Mouse (Mus musculus) forebrain, embryonic 16.5 days (tissue): ENCODE data around the gene Actg1. TPM values are rescaled to one million over a fixed set of nuclear protein-coding genes. Genes with fewer than 3 reads are reported as not detected.

ENCODE experiments used
- ATAC-seq: fragments of 200-750 bp; cut with Nextera tagmentation; 2 replicates; pipeline ENCODE4 v1.8.0; 2017; ENCODE audit warnings: mild to moderate bottlenecking, moderate library complexity
- H3K27ac ChIP-seq: fragments of 300-500 bp; sonication (generic); 2 replicates; pipeline ENCODE4 v1.5.1; 2014; ENCODE audit warnings: low read length, control low read depth
- H3K27me3 ChIP-seq: fragments of 300-500 bp; sonication (generic); replicated peaks from 2 replicates; pipeline ENCODE4 v1.6.1; 2014; ENCODE audit warnings: low read length; ENCODE audit not compliant: control insufficient read depth, insufficient read depth
- H3K36me3 ChIP-seq: fragments of 300-500 bp; sonication (generic); 2 replicates; pipeline ENCODE4 v1.6.1; 2014; ENCODE audit not compliant: control insufficient read depth, insufficient read depth
- H3K4me1 ChIP-seq: fragments of 300-500 bp; sonication (generic); replicated peaks from 2 replicates; pipeline ENCODE4 v1.6.1; 2014; ENCODE audit warnings: low read length; ENCODE audit not compliant: control insufficient read depth, insufficient read depth
- H3K4me2 ChIP-seq: fragments of 300-500 bp; sonication (generic); 2 replicates; pipeline ENCODE4 v1.6.1; 2014; ENCODE audit warnings: mild to moderate bottlenecking, low read length, control low read depth
- H3K4me3 ChIP-seq: fragments of 300-500 bp; sonication (generic); replicated peaks from 2 replicates; pipeline ENCODE4 v1.5.1; 2014; ENCODE audit warnings: mild to moderate bottlenecking, low read length, control low read depth
- H3K9ac ChIP-seq: fragments of 300-500 bp; sonication (generic); replicated peaks from 2 replicates; pipeline ENCODE4 v1.6.1; 2014; ENCODE audit warnings: low read depth, low read length, control low read depth
- H3K9me3 ChIP-seq: fragments of 300-500 bp; sonication (generic); 2 replicates; pipeline ENCODE4 v1.6.1; 2016; ENCODE audit warnings: low read length; ENCODE audit not compliant: control insufficient read depth
- WGBS: fragments of 180-500 bp; shearing (Covaris S2); extraction: QIAGEN DNeasy Blood & Tissue Kit; methylation state at CpG from one replicate; pipeline ENCODE4 v1.1.7; 2014; 5-methylcytosine and 5-hydroxymethylcytosine counted together
- polyA plus RNA-seq: library from polyadenylated mRNA; unstranded; fragments of >200 nt; fragmentation: Nextera tagmentation; extraction: Ambion mirVana; gene quantifications from 2 replicates; pipeline ENCODE4 v1.2.1, GENCODE M21; 2015

Gene Actg1
- polyA plus RNA-seq: 4,159 and 4,175 TPM in 2 replicates

- Histone ChIP-seq H3K27ac (peak within 1 kb of the TSS; percentile 100), H3K36me3 (peaks cover 4% of the 10 kb centered on the region; the same call in 1 of the 2 replicates), H3K4me2 (peak within 1 kb of the TSS; percentile 98), H3K4me1 (peaks cover 28% of the 10 kb centered on the region), H3K4me3 (peak within 1 kb of the TSS; percentile 97), H3K9me3 (no peaks in the 10 kb centered on the region), H3K27me3 (no peaks in the 10 kb centered on the region), H3K9ac (peak within 1 kb of the TSS; percentile 100)
- ATAC-seq: peak; percentile 84
- WGBS: under 1% methylated on average over 94 of the region's 103 CpGs
Observed at GRCm38 (mm10) chr11:120347791-120348683, at the start of gene Actg1. Gene Actg1 (minus strand): TSS chr11:120348542.

- ATAC-seq: no peak
- peaks cover 10% of the 10 kb centered on the region for H3K36me3 ChIP-seq
- no peak overlapping the region for H3K4me3 ChIP-seq
Observed at GRCm38 (mm10) chr11:120397602-120398001, 49.3 kb upstream of the Actg1 start.

GRCm38 (mm10) chr11:120395661-120396060 is 47.3 kb upstream of the Actg1 start:
- H3K4me2 ChIP-seq: no peak overlapping the region
- H3K9me3 ChIP-seq: no peaks in the 10 kb centered on the region
- no peaks in the 10 kb centered on the region for H3K4me1 ChIP-seq
- ATAC-seq: no peak
- WGBS: 88% methylated on average over 4 of the region's 4 CpGs
- no peak overlapping the region for H3K27ac ChIP-seq
- no peaks in the 10 kb centered on the region for H3K27me3 ChIP-seq
- no peak overlapping the region for H3K4me3 ChIP-seq
- no peak overlapping the region for H3K9ac ChIP-seq
- 0 out of 2 replicates have a peak, but pooled peaks cover 2% of the 10 kb centered on the region for H3K36me3 ChIP-seq

More at GRCm38 (mm10) chr11:120397602-120398001, 49.3 kb upstream of the Actg1 start:
- Histone ChIP-seq H3K9ac (no peak overlapping the region), H3K4me1 (no peaks in the 10 kb centered on the region), H3K27ac (no peak overlapping the region), H3K4me2 (no peak overlapping the region), H3K9me3 (no peaks in the 10 kb centered on the region), H3K27me3 (no peaks in the 10 kb centered on the region)
- 96% methylated on average over 2 of the region's 2 CpGs for WGBS

- Histone ChIP-seq H3K27ac (no peak overlapping the region), H3K9me3 (no peaks in the 10 kb centered on the region), H3K9ac (no peak overlapping the region), H3K27me3 (no peaks in the 10 kb centered on the region), H3K36me3 (peaks cover 15% of the 10 kb centered on the region), H3K4me2 (no peak overlapping the region), H3K4me3 (no peak overlapping the region), H3K4me1 (no peaks in the 10 kb centered on the region)
- ATAC-seq: no peak
- WGBS: 94% methylated on average over 9 of the region's 9 CpGs
Observed at GRCm38 (mm10) chr11:120388580-120388979, 40.2 kb upstream of the Actg1 start.

- H3K27ac ChIP-seq: no peak overlapping the region
- H3K9ac ChIP-seq: no peak overlapping the region
- no peak overlapping the region for H3K4me3 ChIP-seq
- 75% methylated on average over 2 of the region's 2 CpGs for WGBS
- no peak overlapping the region for H3K4me2 ChIP-seq
- no peak for ATAC-seq
- no peaks in the 10 kb centered on the region for H3K4me1 ChIP-seq
- no peaks in the 10 kb centered on the region for H3K27me3 ChIP-seq
- peaks cover 22% of the 10 kb centered on the region for H3K36me3 ChIP-seq
- no peaks in the 10 kb centered on the region for H3K9me3 ChIP-seq
Observed at GRCm38 (mm10) chr11:120387157-120387556, 38.8 kb upstream of the Actg1 start.

- Histone ChIP-seq H3K9me3 (no peaks in the 10 kb centered on the region), H3K4me1 (no peaks in the 10 kb centered on the region), H3K4me2 (no peak overlapping the region), H3K27me3 (no peaks in the 10 kb centered on the region), H3K36me3 (peaks cover 26% of the 10 kb centered on the region), H3K27ac (no peak overlapping the region), H3K4me3 (no peak overlapping the region), H3K9ac (no peak overlapping the region)
- no peak for ATAC-seq
- WGBS: 94% methylated on average over 6 of the region's 6 CpGs
Observed at GRCm38 (mm10) chr11:120386632-120387031, 38.3 kb upstream of the Actg1 start.

- peaks cover 14% of the 10 kb centered on the region for H3K4me1 ChIP-seq
- H3K4me2 ChIP-seq: no peak overlapping the region
- no peak overlapping the region for H3K4me3 ChIP-seq
- H3K36me3 ChIP-seq: peaks cover 26% of the 10 kb centered on the region
- no peaks in the 10 kb centered on the region for H3K9me3 ChIP-seq
- ATAC-seq: no peak
- H3K27ac ChIP-seq: no peak overlapping the region
- H3K9ac ChIP-seq: no peak overlapping the region
- WGBS: 92% methylated on average over 9 of the region's 9 CpGs
- no peaks in the 10 kb centered on the region for H3K27me3 ChIP-seq
Observed at GRCm38 (mm10) chr11:120382509-120382908, 34.2 kb upstream of the Actg1 start.

- no peak overlapping the region for H3K4me2 ChIP-seq
- WGBS: 92% methylated on average over 4 of the region's 4 CpGs
- H3K27ac ChIP-seq: no peak overlapping the region
- peaks cover 27% of the 10 kb centered on the region for H3K4me1 ChIP-seq
- ATAC-seq: no peak
- peaks cover 26% of the 10 kb centered on the region for H3K36me3 ChIP-seq
- no peaks in the 10 kb centered on the region for H3K27me3 ChIP-seq
- no peak overlapping the region for H3K9ac ChIP-seq
- no peak overlapping the region for H3K4me3 ChIP-seq
- H3K9me3 ChIP-seq: no peaks in the 10 kb centered on the region
Observed at GRCm38 (mm10) chr11:120381157-120381556, 32.8 kb upstream of the Actg1 start.

GRCm38 (mm10) chr11:120380271-120380670 is 31.9 kb upstream of the Actg1 start:
- no peak overlapping the region for H3K9ac ChIP-seq
- no peaks in the 10 kb centered on the region for H3K9me3 ChIP-seq
- peaks cover 30% of the 10 kb centered on the region for H3K36me3 ChIP-seq
- peaks cover 28% of the 10 kb centered on the region for H3K4me1 ChIP-seq
- H3K27me3 ChIP-seq: no peaks in the 10 kb centered on the region
- no peak overlapping the region for H3K4me3 ChIP-seq
- no peak overlapping the region for H3K27ac ChIP-seq
- 95% methylated on average over 3 of the region's 3 CpGs for WGBS
- no peak for ATAC-seq
- H3K4me2 ChIP-seq: no peak overlapping the region
